Mouse (Mus musculus) embryonic facial prominence, embryonic 14.5 days (tissue): ENCODE measurements at regions not wholly inside any gene's neighbourhood (a gene's known extent, or its start where the extent isn't known, plus 50 kb on each side); places are given as distances from the start of the nearest gene placed in this dataset.

Source experiments
- ATAC-seq: fragments of 200-750 bp; cut with Nextera tagmentation; 2 replicates; pipeline ENCODE4 v1.8.0; 2017; ENCODE audit warnings: low read depth, moderate number of reproducible peaks, moderate TSS enrichment
- DNase-seq: peaks from one replicate; pipeline ENCODE4 v3.0.0-alpha.2; 2015; ENCODE audit warnings: low spot score
- H3K27ac ChIP-seq: fragments of 300-500 bp; sonication (generic); replicated peaks from 2 replicates; pipeline ENCODE4 v1.5.1; 2014; ENCODE audit warnings: low read depth, mild to moderate bottlenecking, low read length, moderate library complexity
- H3K27me3 ChIP-seq: fragments of 300-500 bp; sonication (generic); replicated peaks from 2 replicates; pipeline ENCODE4 v1.6.1; 2014; ENCODE audit warnings: low read length; ENCODE audit not compliant: control insufficient read depth, insufficient read depth
- H3K36me3 ChIP-seq: fragments of 300-500 bp; sonication (generic); 2 replicates; pipeline ENCODE4 v1.6.1; 2014; ENCODE audit warnings: low read length, mixed read lengths; ENCODE audit not compliant: control insufficient read depth, insufficient read depth
- H3K4me1 ChIP-seq: fragments of 300-500 bp; sonication (generic); 2 replicates; pipeline ENCODE4 v1.6.1; 2014; ENCODE audit warnings: antibody characterized with exemption, low read length; ENCODE audit not compliant: control insufficient read depth, insufficient read depth
- H3K4me2 ChIP-seq: fragments of 300-500 bp; sonication (generic); 2 replicates; pipeline ENCODE4 v1.6.1; 2014; ENCODE audit warnings: low read depth, mild to moderate bottlenecking, low read length, moderate library complexity, mixed read lengths
- H3K4me3 ChIP-seq: fragments of 300-500 bp; sonication (generic); 2 replicates; pipeline ENCODE4 v1.5.1; 2014; ENCODE audit warnings: low read depth, mild to moderate bottlenecking, low read length
- H3K9ac ChIP-seq: fragments of 300-500 bp; sonication (generic); 2 replicates; pipeline ENCODE4 v1.6.1; 2014; ENCODE audit warnings: low read depth, mild to moderate bottlenecking, low read length, moderate library complexity, mixed read lengths
- H3K9me3 ChIP-seq: fragments of 300-500 bp; sonication (generic); 2 replicates; pipeline ENCODE4 v1.6.1; 2016; ENCODE audit warnings: low read length; ENCODE audit not compliant: control insufficient read depth
- WGBS: fragments of 180-500 bp; shearing (Covaris S2); extraction: QIAGEN DNeasy Blood & Tissue Kit; methylation state at CpG from one replicate; pipeline ENCODE4 v1.1.7; 2014; 5-methylcytosine and 5-hydroxymethylcytosine counted together

GRCm38 (mm10) chr14:120636726-120637400 lies 158.6 kb downstream of the Rap2a start:
- no peak for ATAC-seq
- Histone ChIP-seq H3K27me3 (no peaks in the 10 kb centered on the region), H3K4me1 (no peaks in the 10 kb centered on the region), H3K9me3 (no peaks in the 10 kb centered on the region), H3K27ac (no peak overlapping the region), H3K4me3 (no peak overlapping the region), H3K4me2 (no peak overlapping the region), H3K36me3 (no peaks in the 10 kb centered on the region), H3K9ac (no peak overlapping the region)
- DNase-seq, result no peak
- WGBS, result 88% methylated on average over 6 of the region's 6 CpGs

GRCm38 (mm10) chr14:120637486-120638125 lies 159.4 kb downstream of the Rap2a start:
- ATAC-seq (no peak), DNase-seq (peak; percentile 2)
- Histone ChIP-seq H3K9me3 (no peaks in the 10 kb centered on the region), H3K4me3 (no peak overlapping the region), H3K4me2 (no peak overlapping the region), H3K27ac (no peak overlapping the region), H3K4me1 (no peaks in the 10 kb centered on the region), H3K27me3 (no peaks in the 10 kb centered on the region), H3K36me3 (no peaks in the 10 kb centered on the region), H3K9ac (no peak overlapping the region)
- 67% methylated on average over 13 of the region's 13 CpGs for WGBS

- Histone ChIP-seq H3K4me2 (no peak overlapping the region), H3K4me1 (no peaks in the 10 kb centered on the region)
- no peak for DNase-seq
These were observed 164.3 kb downstream of the Rap2a start for GRCm38 (mm10) chr14:120642591-120642990.

GRCm38 (mm10) chr14:120652034-120652433 lies 173.8 kb downstream of the Rap2a start:
- 77% methylated on average over 7 of the region's 7 CpGs for WGBS
- no peaks in the 10 kb centered on the region for H3K27me3 ChIP-seq
- no peaks in the 10 kb centered on the region for H3K36me3 ChIP-seq
- no peak overlapping the region for H3K4me3 ChIP-seq
- no peak overlapping the region for H3K9ac ChIP-seq
- ATAC-seq (no peak), DNase-seq (peak; percentile 5)
- H3K4me2 ChIP-seq, result no peak overlapping the region
- H3K4me1 ChIP-seq, result no peaks in the 10 kb centered on the region
- H3K9me3 ChIP-seq, result peaks cover 5% of the 10 kb centered on the region; the same call in 1 of the 2 replicates
- H3K27ac ChIP-seq, result no peak overlapping the region

More at GRCm38 (mm10) chr14:120642591-120642990, 164.3 kb downstream of the Rap2a start:
- 83% methylated on average over 5 of the region's 5 CpGs for WGBS
- ATAC-seq, result no peak
- H3K4me3 ChIP-seq, result no peak overlapping the region
- no peaks in the 10 kb centered on the region for H3K27me3 ChIP-seq
- no peaks in the 10 kb centered on the region for H3K9me3 ChIP-seq
- H3K27ac ChIP-seq, result no peak overlapping the region
- no peaks in the 10 kb centered on the region for H3K36me3 ChIP-seq
- H3K9ac ChIP-seq, result no peak overlapping the region

- no peak overlapping the region for H3K27ac ChIP-seq
- ATAC-seq, result no peak
- 59% methylated on average over 6 of the region's 6 CpGs for WGBS
- H3K9ac ChIP-seq, result no peak overlapping the region
- H3K27me3 ChIP-seq, result no peaks in the 10 kb centered on the region
- DNase-seq, result peak; percentile 58
- H3K4me1 ChIP-seq, result no peaks in the 10 kb centered on the region
- no peak overlapping the region for H3K4me3 ChIP-seq
- no peaks in the 10 kb centered on the region for H3K36me3 ChIP-seq
- no peak overlapping the region for H3K4me2 ChIP-seq
- H3K9me3 ChIP-seq, result no peaks in the 10 kb centered on the region
These were observed 182.1 kb downstream of the Rap2a start for GRCm38 (mm10) chr14:120660321-120660781.

- no peak overlapping the region for H3K27ac ChIP-seq
These were observed 182.9 kb downstream of the Rap2a start for GRCm38 (mm10) chr14:120661111-120661510.

GRCm38 (mm10) chr14:120669665-120670064 lies 191.4 kb downstream of the Rap2a start:
- Histone ChIP-seq H3K4me2 (no peak overlapping the region), H3K27ac (no peak overlapping the region), H3K9me3 (no peaks in the 10 kb centered on the region), H3K4me1 (no peaks in the 10 kb centered on the region), H3K9ac (no peak overlapping the region), H3K4me3 (no peak overlapping the region), H3K36me3 (no peaks in the 10 kb centered on the region), H3K27me3 (no peaks in the 10 kb centered on the region)
- no peak for ATAC-seq
- no peak for DNase-seq
- 73% methylated on average over 5 of the region's 5 CpGs for WGBS

More at GRCm38 (mm10) chr14:120661111-120661510, 182.9 kb downstream of the Rap2a start:
- H3K9ac ChIP-seq, result no peak overlapping the region
- H3K27me3 ChIP-seq, result no peaks in the 10 kb centered on the region
- whole genome bisulfite sequencing, result 76% methylated on average over 5 of the region's 5 CpGs
- ATAC-seq (no peak), DNase-seq (no peak)
- H3K9me3 ChIP-seq, result no peaks in the 10 kb centered on the region
- H3K4me2 ChIP-seq, result no peak overlapping the region
- H3K4me3 ChIP-seq, result no peak overlapping the region
- no peaks in the 10 kb centered on the region for H3K36me3 ChIP-seq
- H3K4me1 ChIP-seq, result no peaks in the 10 kb centered on the region

- Histone ChIP-seq H3K4me3 (no peak overlapping the region), H3K9me3 (no peaks in the 10 kb centered on the region), H3K36me3 (no peaks in the 10 kb centered on the region), H3K4me1 (no peaks in the 10 kb centered on the region), H3K9ac (no peak overlapping the region), H3K4me2 (no peak overlapping the region), H3K27ac (no peak overlapping the region), H3K27me3 (no peaks in the 10 kb centered on the region)
- 66% methylated on average over 2 of the region's 2 CpGs for WGBS
- no peak for DNase-seq
- no peak for ATAC-seq
These were observed 197.5 kb downstream of the Rap2a start for GRCm38 (mm10) chr14:120675752-120676151.

GRCm38 (mm10) chr14:120678533-120678932 lies 200.3 kb downstream of the Rap2a start:
- Histone ChIP-seq H3K9ac (no peak overlapping the region), H3K27ac (no peak overlapping the region), H3K27me3 (no peaks in the 10 kb centered on the region), H3K4me2 (no peak overlapping the region), H3K9me3 (no peaks in the 10 kb centered on the region), H3K36me3 (no peaks in the 10 kb centered on the region), H3K4me1 (no peaks in the 10 kb centered on the region), H3K4me3 (no peak overlapping the region)
- 83% methylated on average over 9 of the region's 9 CpGs for WGBS
- DNase-seq (no peak), ATAC-seq (no peak)
